Mouse (Mus musculus): Measurements from ENCODE around the gene Hmgn3.
"Not testable (repeated sequence)": the region's sequence is repeated elsewhere in the genome, so short reads cannot be mapped to it uniquely, and the experiment has no call there.

The Hmgn3 gene

DNA sequence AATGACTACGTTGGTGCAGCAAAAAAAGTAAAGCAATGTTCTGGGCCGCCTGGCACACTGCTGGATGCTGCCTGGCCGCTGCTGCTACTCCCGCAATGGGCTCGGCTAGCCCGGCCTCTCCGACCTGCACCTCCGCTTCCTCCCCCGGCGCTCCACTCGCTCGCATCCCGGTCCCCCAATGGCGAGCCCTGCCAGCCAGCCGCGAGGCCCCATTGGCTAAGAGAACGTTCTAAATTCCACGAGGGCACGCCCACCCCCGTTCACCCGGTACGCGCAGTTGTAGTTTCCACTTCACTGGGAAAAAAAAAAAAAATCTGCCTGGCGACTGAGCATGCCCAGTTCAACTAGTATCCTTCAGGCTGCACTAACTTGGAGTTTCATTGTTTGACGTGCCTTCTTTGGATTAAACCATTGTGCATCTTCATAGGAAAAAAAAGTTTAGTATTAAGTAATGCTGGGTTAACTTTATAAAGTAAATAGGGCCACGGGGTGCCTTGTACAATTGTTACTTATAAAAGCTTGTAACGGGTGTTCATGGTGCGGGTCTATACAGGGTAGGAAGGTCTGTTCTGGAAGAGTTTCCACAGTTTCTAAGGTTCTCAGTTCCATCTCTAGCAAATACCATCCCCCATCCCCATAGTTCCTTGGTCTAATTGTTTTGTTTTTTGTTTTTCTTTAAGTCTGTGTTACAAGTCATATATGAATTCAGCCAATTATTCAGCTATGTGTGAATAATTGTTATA, at the start of gene Hmgn3:
Hmgn3 (minus strand) TSS at position 240 of the 743 bp plus-strand sequence.
- DNase-seq (ENCODE audit: low spot score): peak; percentile 85

DNA sequence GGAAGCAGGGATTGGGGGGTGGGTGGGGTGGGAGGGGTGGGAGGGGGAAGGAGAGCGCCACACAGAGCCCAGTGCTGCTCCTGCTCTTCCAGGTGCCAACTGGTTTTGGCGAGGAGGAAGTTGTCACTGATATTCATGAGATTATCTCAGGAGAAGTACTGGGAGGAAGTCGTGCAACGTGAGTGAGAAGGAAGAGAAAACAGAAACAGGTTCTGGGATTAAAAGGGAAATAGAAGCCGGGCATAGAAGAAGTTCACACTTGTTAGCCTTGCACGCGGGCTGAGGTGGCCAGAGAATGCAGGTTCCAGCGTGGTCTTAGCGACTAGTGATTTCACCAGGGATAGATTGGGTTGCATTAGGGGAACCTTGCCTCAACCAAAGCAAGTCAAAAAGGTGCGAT, 49.3 kb upstream of the Hmgn3 start:
- no peak for DNase-seq (ENCODE audit: low spot score)

DNA sequence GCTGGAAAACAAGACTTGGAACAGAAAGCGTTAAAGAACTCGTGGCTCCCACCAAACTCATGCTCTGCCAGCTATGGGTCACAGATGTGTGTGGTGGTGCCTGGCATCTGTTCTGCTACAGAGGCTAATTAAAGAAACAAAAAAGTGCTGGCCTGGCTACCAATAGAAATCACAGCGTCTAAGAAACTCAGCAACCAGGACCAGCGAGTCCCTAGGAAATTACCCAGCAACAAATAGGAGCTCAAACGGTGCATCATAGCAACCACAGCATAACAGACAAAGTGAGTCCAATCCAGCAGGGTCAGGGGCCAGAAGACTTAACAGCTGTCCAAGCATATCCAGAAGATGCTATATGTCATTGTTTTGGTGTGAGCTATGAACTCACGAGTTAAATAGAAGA, 48.5 kb upstream of the Hmgn3 start:
- peak; percentile 5 for DNase-seq (ENCODE audit: low spot score)

DNA sequence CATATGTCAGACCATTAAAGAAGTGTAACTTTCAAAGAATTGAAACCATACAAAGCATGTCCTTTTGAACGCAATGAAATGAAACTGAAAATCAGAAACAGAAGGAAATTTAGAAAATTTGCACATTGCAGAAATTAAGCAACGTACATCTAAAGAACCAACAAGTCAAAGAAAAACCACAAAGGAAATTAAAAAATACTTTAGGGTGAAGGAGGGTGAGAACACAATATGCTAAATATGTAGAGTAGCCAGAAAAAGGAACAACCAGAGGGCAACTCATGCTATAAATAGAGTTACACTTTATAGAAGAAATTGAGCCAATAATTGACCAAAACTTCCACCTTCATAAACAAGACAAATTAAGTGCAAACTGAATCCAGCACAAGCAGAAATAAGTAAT, 41.3 kb upstream of the Hmgn3 start:
- DNase-seq (ENCODE audit: low spot score): no peak

DNA sequence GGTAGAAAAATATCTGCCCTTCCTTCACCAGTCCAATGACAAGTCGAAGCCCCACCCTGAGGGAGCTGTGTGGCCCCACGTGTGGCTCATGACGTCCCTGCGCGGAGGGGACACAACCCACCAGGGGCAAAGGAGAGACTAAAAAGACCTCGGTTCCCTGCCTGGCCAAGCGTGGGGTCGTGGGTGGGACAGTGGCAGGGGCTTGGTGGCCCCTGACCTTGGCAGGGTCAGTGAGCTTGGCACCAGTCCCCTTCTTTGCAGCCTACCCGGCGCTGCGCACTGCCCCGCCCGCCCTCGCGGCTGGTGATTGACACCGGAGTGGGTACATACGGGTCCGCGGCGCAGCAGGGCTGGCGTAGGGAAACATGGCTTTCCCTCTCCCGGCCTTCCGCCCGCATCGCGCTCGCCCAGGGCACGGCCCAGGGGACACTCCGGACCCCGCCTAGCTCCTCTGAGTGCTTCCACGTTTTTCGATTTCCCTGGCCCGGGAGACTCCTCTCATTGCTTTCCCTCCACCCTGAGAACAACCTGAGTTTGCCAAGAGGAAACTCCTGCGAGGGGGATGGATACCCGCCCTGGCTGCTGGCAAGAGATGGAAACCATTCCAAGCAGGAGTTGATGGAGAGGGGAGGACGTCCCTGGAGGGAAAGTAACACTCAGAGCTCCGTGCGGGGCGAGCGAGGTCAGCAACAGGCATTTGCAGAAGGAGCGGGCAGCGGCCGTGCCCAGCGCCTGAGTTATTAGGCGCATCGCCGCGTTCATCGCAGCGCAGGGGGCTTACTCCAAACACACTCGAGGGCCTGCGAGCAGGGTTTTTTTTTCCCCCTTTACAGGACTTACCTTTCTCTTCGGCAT, 667 bp downstream of the Hmgn3 start:
- peak; percentile 54 for DNase-seq (ENCODE audit: low spot score)

DNA sequence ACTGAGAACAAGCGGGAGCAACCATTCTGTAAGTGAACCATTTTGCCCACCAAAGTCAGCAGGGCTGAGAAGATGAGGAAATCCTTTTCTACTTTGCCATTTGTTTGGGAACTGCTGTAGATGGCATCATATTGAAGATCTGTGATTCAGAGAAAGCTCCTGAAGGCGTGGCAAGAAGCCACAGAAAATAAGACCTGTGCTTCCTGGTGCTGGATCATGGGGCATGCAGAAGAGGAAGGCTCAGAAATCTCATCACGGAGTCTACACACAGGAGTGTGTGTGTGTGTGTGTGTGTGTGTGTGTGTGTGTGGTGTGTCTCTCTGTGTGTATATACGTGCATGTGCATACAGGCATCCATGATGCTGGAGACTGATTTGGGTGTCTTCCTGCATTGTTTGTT, 16.7 kb downstream of the Hmgn3 start:
- no peak for DNase-seq (ENCODE audit: low spot score)

DNA sequence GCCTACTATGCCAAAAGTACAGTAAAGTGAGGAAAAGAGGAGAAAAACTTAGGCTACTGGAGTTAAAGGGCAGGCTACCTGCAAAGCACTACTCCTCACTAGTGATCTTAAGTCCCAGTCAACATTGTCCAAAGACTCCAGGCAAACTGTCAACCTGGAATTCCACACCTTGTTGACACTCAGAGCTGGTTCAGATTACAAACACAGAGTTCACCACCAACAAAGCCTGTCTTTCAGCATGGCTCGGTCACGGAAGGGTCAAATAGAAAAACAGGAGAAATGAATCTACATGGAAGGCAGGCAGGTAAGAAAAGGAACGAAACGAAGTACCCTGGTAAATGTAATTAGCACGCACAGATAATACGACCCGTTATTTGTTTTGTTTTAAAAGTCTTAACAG, 18.6 kb downstream of the Hmgn3 start:
- DNase-seq (ENCODE audit: low spot score): no peak

DNA sequence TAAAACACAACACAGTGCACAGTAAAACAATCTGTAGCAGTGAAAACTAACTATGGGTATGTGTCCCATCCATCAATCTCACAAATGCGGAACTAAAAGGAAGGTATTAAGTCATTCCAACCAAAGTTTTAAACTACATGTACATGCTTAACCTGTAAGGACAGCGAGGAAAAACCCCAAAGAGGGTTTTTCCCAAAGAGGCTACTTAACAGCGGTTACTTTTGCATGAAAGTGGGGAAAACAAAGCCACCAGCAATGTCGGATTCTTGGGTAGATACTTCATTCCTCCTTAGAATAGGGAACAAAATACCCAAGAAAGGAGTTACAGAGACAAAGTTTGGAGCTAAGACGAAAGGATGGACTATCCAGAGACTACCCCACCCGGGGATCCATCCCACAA, 20.0 kb downstream of the Hmgn3 start:
- not testable (repeated sequence) for DNase-seq (ENCODE audit: low spot score)

DNA sequence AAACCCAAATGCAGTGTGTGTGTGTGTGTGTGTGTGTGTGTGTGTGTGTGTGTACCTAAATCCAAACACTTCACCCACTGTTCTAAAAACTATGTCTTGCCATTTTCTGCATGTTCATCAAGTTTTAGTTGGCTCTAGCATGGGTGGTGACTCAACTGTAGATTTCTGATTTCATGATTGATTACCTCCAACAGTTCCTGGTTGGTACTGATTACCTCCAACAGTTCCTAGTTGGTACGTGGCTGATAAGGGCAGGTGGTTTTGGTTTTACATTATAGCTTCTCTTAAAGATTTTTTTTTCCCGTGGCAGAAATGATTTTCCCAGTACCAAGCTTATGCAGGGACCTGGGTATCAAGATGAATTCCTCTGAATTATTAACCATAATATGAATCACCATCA, 27.3 kb downstream of the Hmgn3 start:
- DNase-seq (ENCODE audit: low spot score): no peak

DNA sequence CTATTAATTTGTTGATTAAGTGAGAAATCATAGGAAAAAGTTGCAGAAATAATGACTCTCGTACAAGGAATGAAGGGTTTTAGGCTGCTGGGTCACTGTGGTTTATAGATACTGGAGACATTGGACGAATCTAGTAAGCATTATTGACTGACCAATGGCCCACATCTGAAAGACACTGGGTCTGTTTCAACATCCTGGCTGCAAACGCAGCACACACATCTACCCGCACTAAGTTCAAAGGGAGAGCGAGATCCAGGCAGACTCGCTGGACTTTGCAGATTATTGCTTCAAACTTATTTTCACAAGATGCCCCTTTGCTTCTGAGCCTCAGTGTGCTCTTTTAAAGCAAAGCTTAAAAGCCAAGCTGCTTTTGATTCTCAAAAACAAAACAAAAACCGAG, 29.0 kb downstream of the Hmgn3 start:
- DNase-seq (ENCODE audit: low spot score): no peak

DNA sequence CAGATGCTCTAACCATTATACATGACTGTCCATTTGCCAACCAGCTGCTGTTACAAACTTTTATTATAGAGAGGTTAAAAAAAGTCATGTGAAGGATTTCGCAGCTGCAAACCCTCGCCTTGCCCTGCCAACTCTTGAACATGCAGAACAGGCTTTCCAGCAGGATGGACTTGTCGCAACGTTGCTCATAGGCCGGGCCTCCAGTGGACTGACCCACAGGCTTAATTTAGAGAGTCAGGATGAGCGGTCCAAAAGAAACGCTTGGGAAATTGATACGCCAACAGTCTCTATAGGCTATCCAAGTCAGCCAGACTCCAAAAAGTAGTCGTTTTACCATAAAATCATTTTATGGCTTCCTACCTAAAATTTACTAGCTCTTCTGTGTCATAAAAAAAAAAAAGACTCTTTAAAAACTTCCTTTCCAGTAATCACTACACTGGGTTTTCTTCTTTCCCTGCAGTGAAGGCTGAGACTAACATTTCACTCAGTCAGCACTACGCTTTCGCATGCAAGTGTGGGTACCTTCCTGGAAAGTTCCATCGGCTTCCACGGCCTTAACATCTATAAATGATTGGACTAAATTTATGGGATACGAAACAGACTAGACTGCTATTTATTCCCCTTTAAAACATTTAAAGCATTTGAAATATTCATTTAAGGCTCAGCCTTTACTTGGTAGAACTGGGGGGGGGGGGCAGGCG, 29.6 kb downstream of the Hmgn3 start:
- no peak for DNase-seq (ENCODE audit: low spot score)

DNA sequence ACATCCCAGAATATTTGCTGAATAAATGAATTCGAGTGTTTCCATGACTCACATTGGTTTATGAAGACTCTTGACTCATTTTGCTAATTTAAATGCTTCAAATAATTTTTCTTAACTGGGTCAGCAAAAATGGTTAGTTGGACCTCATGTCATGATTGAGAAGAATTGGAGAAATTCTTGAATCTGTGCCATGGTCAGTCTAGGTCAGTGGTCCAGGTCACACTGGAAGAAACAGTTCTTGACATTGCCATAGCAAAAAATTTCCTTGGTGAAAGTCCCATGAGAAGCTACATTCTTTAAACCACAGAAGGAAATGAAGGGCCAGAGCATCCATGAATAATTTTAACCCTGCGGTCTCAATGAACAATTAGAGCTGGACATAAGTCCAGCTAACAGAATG, 30.8 kb downstream of the Hmgn3 start:
- no peak for DNase-seq (ENCODE audit: low spot score)

DNA sequence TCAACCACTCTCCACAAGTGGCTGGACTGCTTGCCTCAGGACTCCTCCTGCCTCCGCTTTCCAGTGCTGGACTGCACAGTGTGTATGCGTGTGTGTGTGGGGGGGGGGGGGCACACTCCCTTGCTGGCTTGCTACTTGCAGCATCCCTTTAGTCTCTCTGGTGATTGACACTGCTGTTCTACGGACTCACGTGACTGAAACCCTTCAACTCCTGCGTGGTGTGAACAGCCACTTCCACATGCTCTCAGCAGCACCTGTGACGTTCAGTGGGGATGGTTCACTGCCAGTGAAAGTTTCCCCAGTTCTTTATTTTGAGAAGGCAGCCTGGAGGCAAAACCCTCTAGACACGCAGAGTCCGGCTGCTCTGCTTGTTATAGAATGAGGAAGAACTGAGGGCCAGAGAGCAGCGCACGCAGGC, 32.7 kb downstream of the Hmgn3 start:
- no peak for DNase-seq (ENCODE audit: low spot score)

DNA sequence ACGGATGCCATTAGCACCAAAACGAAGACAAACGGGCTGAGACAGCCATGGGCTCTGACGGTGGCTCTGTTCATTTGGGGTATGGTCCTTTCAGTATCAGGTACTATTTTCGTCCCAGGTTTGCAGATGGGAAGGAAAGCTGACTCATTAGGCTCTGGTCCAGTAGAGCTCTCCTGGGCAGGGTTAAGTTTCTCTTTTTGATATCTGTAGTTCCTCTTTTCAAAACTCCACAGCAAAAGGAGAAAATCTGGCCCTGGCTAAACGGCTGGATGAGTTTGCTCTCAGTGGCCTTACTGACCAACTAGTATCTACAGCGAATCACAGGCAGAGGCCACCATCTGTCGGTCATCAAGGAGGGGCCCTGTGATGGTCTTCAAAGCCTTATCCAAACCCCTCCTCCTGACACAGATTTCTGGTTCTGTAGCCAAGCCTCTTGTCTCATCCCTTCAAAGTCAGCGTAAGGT, 34.1 kb downstream of the Hmgn3 start:
- no peak for DNase-seq (ENCODE audit: low spot score)

DNA sequence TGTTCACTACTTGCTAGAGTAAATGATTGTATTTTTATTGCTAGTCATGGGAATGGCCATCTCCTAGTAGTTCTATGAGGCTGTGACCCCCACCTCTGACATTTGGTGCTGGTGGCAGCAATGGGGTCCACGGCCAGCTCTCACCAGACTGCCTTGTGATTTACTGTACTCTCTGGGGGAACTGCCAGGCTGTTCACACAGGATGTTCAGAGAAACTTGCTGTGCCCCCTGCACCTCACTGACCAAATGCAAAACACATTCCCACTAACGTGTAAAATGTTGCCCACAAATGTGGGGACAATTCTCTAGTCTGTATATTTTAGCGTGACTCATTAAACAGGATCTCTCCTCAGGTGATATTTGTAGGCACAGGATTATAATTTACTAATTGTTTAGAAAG, 34.7 kb downstream of the Hmgn3 start:
- no peak for DNase-seq (ENCODE audit: low spot score)

DNA sequence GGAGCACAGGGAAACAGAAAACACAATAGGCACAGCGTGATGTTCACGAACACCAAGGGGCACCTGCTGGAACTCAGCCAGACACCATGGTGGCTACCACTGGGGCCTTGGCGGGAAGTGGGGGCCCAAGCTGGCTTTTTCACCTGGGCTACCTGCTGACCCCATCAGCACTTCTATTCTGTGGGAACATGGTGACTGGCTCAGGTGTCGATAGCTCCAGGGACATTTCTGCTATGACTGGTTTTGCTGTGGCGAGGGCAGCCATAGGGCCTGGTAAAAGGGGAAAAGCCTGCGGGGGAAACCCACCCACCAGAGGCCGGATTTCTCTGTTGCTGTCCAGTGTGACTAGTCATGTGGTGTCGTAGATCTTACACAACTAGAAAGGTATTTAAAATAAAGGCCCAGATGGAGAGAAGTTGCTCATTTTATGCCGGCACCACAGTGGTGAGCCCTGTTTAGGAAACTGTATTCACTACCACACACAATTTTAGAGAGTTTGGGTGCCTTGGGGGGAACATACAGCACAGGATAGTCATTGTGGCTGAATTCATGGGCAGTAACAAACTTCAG, 35.3 kb downstream of the Hmgn3 start:
- DNase-seq (ENCODE audit: low spot score): no peak

DNA sequence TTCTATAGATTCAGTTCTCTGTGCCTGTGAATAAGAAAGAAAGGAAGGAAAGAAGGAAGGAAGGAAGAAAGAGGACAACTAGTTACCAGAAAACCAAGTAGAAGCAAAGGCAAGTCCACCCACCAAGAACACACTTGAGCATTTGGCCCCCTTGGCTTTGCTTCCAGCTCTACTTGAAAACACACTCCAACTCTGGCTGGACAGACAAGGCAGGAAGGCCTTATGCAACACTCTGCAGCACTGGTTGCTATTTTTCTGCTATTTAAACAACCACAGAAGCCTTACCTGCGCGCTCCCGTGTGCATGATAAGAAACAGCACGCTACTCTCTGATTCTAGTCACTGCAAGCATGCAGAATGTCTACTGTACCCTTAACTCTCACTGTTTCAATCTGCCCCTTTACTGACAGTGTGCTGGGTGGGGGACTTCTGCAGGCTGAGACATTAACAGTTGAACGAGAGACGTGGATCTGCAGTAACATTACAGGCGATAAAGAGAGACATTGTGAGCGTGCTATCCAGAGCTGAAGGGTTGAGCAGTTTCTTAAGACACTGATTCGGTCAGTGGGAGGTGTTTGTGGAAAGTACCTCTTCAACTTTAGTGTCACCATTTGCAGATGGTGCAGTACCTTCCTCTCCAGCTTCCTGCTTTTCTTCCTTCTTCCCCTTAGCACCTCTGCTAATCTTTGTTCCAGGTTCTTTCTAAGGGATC, 35.9 kb downstream of the Hmgn3 start:
- DNase-seq (ENCODE audit: low spot score): no peak

DNA sequence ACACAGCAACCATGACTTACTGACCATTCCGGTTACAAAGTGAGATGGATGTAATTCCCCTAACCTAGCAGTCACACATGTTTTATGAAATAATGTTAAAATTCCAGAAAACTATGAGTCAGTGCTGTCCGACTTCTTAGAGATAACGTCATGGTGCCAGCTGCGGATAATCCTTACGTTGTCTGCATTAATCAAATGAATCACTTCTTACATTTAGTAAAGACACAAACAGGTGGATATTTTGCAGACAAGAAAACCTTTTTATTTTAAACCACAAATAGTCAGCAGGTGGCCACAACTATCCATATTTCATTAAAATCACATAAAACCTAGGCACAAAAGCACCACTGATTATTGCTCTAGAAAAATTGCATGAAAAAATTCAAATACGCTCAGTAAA, 36.8 kb downstream of the Hmgn3 start:
- no peak for DNase-seq (ENCODE audit: low spot score)

DNA sequence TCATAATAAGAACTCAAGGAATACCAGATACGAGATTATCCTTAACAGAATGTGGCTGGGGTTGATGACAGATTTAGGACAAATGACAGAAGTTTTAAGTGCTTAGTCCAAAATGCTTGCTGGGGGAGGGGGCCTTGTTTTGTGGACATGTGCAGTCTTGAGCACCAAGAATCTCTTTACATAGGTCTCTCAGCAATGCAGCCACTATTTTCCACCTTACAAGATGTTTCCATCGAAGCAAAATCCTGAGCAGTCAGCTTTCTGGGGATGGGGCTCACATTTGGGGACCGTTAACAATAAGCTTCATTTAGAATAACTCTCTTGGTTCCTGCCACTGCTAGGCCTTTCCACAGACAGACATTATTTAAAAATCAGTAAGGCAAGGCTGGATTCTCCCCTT, 37.7 kb downstream of the Hmgn3 start:
- DNase-seq (ENCODE audit: low spot score): no peak

DNA sequence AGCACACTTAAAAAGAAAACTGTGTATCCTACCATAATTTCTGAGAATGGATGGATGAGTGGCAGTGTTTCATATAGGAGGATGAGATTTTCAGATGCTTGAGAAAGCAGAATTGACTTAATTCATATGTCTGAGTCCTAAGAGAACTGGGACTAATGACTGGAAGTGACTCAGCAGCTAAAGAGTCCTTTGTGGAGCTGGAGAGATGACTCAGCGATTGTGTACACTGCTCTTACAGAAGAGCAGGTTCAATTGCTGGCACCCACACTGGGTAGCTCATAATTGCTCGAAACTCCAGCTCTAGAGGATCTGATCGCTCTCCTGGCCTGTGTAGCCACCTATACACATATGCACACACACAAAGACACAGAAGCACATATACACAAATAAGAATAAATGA, 42.7 kb downstream of the Hmgn3 start:
- DNase-seq (ENCODE audit: low spot score): peak; percentile 6

DNA sequence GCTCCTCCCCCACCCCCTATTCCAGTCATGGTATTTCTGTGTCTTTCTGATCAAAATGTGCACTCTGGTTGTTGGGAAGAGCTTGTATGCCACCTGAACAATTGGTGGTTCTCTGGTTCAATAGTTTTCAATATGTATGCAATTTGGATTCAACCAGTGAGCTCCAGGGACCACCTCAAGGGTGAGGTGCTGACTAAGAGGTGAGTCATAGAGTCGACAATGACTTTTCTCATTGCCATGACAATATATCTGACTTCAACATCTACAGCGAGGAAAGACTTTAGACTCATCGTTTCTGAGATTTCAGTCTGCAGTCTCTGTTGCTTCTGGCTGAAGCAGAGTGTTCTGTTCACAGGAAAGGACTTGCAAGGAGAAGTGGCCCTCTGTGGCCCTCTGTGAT, 44.8 kb downstream of the Hmgn3 start:
- no peak for DNase-seq (ENCODE audit: low spot score)

DNA sequence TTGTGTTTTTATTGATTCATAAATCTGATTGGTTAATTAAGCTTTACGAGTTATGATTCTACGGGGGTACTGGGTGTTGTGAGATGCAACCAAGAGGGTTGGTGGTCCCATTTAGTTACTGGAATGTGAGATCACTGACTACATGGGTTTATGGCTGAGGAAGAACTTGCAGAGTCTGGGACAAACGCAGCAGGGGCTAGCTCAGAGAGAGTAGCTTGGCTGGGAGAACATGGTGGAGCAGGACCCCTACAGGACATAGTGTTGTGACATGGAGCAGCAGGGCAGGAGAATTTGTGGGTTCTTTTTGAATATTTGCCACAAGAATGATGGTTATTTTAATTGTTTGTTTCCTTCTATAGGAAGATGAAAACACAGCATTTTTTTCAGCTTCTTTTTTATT, 45.7 kb downstream of the Hmgn3 start:
- DNase-seq (ENCODE audit: low spot score): no peak

Measured in MN1 (cell line).